Mouse (Mus musculus) midbrain, postnatal 0 days (tissue): ENCODE results near the gene Mrps2. TPM values are rescaled to one million over a fixed set of nuclear protein-coding genes. Genes with fewer than 3 reads are reported as not detected.
"Not testable (repeated sequence)": the region's sequence is repeated elsewhere in the genome, so short reads cannot be mapped to it uniquely, and the experiment has no call there.

Source experiments
- ATAC-seq: fragments of 200-750 bp; cut with Nextera tagmentation; 2 replicates; pipeline ENCODE4 v1.8.0; 2017; ENCODE audit warnings: moderate number of reproducible peaks, mild to moderate bottlenecking, moderate TSS enrichment, moderate library complexity; ENCODE audit not compliant: low FRiP score
- DNase-seq: peaks from one replicate; pipeline ENCODE4 v3.0.0-alpha.2; 2015; ENCODE audit warnings: low spot score
- H3K27ac ChIP-seq: fragments of 300-500 bp; sonication (generic); 2 replicates; pipeline ENCODE4 v1.5.1; 2014; ENCODE audit warnings: low read depth, mild to moderate bottlenecking, low read length, mixed read lengths
- H3K27me3 ChIP-seq: fragments of 300-500 bp; sonication (generic); 2 replicates; pipeline ENCODE4 v1.6.1; 2014; ENCODE audit warnings: low read length, control low read depth, mixed read lengths; ENCODE audit not compliant: insufficient read depth
- H3K36me3 ChIP-seq: fragments of 300-500 bp; sonication (generic); 2 replicates; pipeline ENCODE4 v1.6.1; 2014; ENCODE audit warnings: low read length, control low read depth, mixed read lengths; ENCODE audit not compliant: insufficient read depth
- H3K4me1 ChIP-seq: fragments of 300-500 bp; sonication (generic); 2 replicates; pipeline ENCODE4 v1.6.1; 2014; ENCODE audit warnings: mild to moderate bottlenecking, control low read depth, antibody characterized with exemption, low read length, mixed read lengths; ENCODE audit not compliant: insufficient read depth
- H3K4me2 ChIP-seq: fragments of 300-500 bp; sonication (generic); 2 replicates; pipeline ENCODE4 v1.6.1; 2014; ENCODE audit warnings: low read depth, mild to moderate bottlenecking, low read length, mixed read lengths; ENCODE audit not compliant: poor library complexity, severe bottlenecking
- H3K4me3 ChIP-seq: fragments of 300-500 bp; sonication (generic); 2 replicates; pipeline ENCODE4 v1.5.1; 2014; ENCODE audit warnings: low read depth, mild to moderate bottlenecking, low read length, moderate library complexity
- H3K9ac ChIP-seq: fragments of 300-500 bp; sonication (generic); replicated peaks from 2 replicates; pipeline ENCODE4 v1.6.1; 2014; ENCODE audit warnings: mild to moderate bottlenecking, low read length, moderate library complexity, mixed read lengths; ENCODE audit not compliant: poor library complexity, severe bottlenecking
- H3K9me3 ChIP-seq: fragments of 300-500 bp; sonication (generic); 2 replicates; pipeline ENCODE4 v1.6.1; 2016; ENCODE audit warnings: low read length, control low read depth
- CTCF ChIP-seq: IDR thresholded peaks from 2 replicates; pipeline ENCODE4 v1.5.1; 2016; ENCODE audit warnings: antibody characterized with exemption, mild to moderate bottlenecking
- WGBS: fragments of 180-500 bp; shearing (Covaris S2); extraction: QIAGEN DNeasy Blood & Tissue Kit; methylation state at CpG from one replicate; pipeline ENCODE4 v1.1.7; 2014; 5-methylcytosine and 5-hydroxymethylcytosine counted together
- polyA plus RNA-seq: library from polyadenylated mRNA; unstranded; fragments of >200 nt; fragmentation: Nextera tagmentation; extraction: Ambion mirVana; gene quantifications from 2 replicates; pipeline ENCODE4 v1.2.1, GENCODE M21; 2015
- total RNA-seq: library from RNA; depleted of rRNA; stranded (reverse); fragments of >200 nt; gene quantifications from 2 replicates; pipeline ENCODE4 v1.2.3, GENCODE M21; 2014

Gene Mrps2
- total and polyA plus RNA-seq, 2 experiments from 2014 or later = 27.7 to 38.3 TPM

- ATAC-seq (no peak), DNase-seq (no peak)
- WGBS = 79% methylated on average over 6 of the region's 6 CpGs
- Histone ChIP-seq H3K4me2 (no peak overlapping the region), H3K4me1 (no peaks in the 10 kb centered on the region), H3K9me3 (no peaks in the 10 kb centered on the region), H3K27ac (no peak overlapping the region), H3K27me3 (no peaks in the 10 kb centered on the region), H3K36me3 (no peaks in the 10 kb centered on the region), H3K9ac (no peak overlapping the region), H3K4me3 (no peak overlapping the region)
- no peak for TF ChIP-seq CTCF
Measured at GRCm38 (mm10) chr2:28506291-28506690, 38.4 kb downstream of the Mrps2 start.

GRCm38 (mm10) chr2:28511600-28511999 is 43.7 kb downstream of the Mrps2 start:
- not testable (repeated sequence) for DNase-seq, H3K36me3 ChIP-seq, ATAC-seq, H3K4me2 ChIP-seq, H3K9me3 ChIP-seq, H3K27ac ChIP-seq, H3K4me3 ChIP-seq, H3K27me3 ChIP-seq, H3K9ac ChIP-seq
- peak; percentile 60 for TF ChIP-seq CTCF
- peaks cover 12% of the 10 kb centered on the region for H3K4me1 ChIP-seq
- 52% methylated on average over 5 of the region's 5 CpGs for WGBS

DNA sequence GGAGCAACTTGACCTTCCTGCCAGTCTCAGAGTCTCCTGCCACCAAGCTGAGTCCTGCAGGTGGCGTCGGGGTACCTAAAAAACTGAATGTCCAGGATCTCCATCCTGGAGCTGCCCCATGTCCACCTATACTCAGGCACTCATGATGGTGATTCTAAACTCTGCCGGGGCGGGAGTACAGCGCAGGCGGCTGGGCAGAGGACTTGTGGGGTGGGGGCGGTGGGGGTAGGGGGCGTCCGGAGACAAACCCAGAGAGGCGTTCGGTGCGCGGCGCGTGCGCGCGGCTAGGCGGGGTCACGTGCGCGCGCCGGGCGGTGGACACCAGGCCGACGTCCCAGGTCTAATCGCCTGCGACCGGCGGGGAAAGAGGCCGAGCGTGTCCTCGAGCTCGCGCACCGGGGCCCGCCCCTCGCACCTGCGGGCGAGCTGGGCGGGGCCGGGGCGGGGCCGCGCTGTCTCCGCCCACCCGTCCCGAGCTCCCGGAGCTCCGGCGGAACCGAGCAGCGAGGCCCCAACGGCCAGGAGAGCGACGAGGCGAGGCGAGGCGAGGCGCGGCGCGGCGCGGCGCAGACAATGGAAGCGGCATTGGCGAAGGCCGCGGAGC is 45.0 kb downstream of the Mrps2 start, which contains the start of gene Ralgds:
Gene Ralgds (plus strand): TSS at position 328 of the 604 bp plus-strand sequence.
- peak; percentile 61 for TF ChIP-seq CTCF
- Histone ChIP-seq H3K4me1 (peaks cover 16% of the 10 kb centered on the region), H3K9ac (peak within 1 kb of the TSS; percentile 96), H3K27ac (peak within 1 kb of the TSS; percentile 94), H3K27me3 (no peaks in the 10 kb centered on the region), H3K4me3 (peak within 1 kb of the TSS; percentile 87), H3K4me2 (peak within 1 kb of the TSS; percentile 88), H3K36me3 (no peaks in the 10 kb centered on the region), H3K9me3 (no peaks in the 10 kb centered on the region)
- DNase-seq (peak; percentile 69), ATAC-seq (peak; percentile 58)
- under 1% methylated on average over 57 of the region's 71 CpGs for WGBS

- DNase-seq (no peak), ATAC-seq (peak; percentile 45)
- Histone ChIP-seq H3K4me1 (peaks cover 24% of the 10 kb centered on the region), H3K4me2 (peak overlapping the region; percentile 88), H3K4me3 (peak overlapping the region; percentile 87), H3K9ac (peak overlapping the region; percentile 96), H3K27ac (peak overlapping the region; percentile 94), H3K27me3 (no peaks in the 10 kb centered on the region), H3K9me3 (no peaks in the 10 kb centered on the region), H3K36me3 (no peaks in the 10 kb centered on the region)
- TF ChIP-seq CTCF = no peak
- WGBS = 5% methylated on average over 47 of the region's 47 CpGs
Measured at GRCm38 (mm10) chr2:28513431-28514370, 45.8 kb downstream of the Mrps2 start.

- 0 out of 2 replicates have a peak overlapping the region, but pooled peaks have one; percentile 94 for H3K27ac ChIP-seq
- H3K4me3 ChIP-seq = peak overlapping the region; percentile 87
- H3K4me2 ChIP-seq = peak overlapping the region; percentile 88
- peaks cover 24% of the 10 kb centered on the region for H3K4me1 ChIP-seq
- TF ChIP-seq CTCF = peak; percentile 93
- 14% methylated on average over 5 of the region's 5 CpGs for WGBS
- DNase-seq (peak; percentile 86), ATAC-seq (no peak)
- H3K36me3 ChIP-seq = no peaks in the 10 kb centered on the region
- no peaks in the 10 kb centered on the region for H3K27me3 ChIP-seq
- no peaks in the 10 kb centered on the region for H3K9me3 ChIP-seq
- peak overlapping the region; percentile 96 for H3K9ac ChIP-seq
Measured at GRCm38 (mm10) chr2:28514489-28514888, 46.6 kb downstream of the Mrps2 start.
